Mouse (Mus musculus) skeletal muscle tissue, postnatal 0 days (tissue): ENCODE measurements around the gene Dicer1. TPM values are rescaled to one million over a fixed set of nuclear protein-coding genes. Genes with fewer than 3 reads are reported as not detected.

ENCODE experiments used
- polyA plus RNA-seq: library from polyadenylated mRNA; unstranded; fragments of >200 nt; fragmentation: Nextera tagmentation; extraction: Ambion mirVana; gene quantifications from 2 replicates; pipeline ENCODE4 v1.2.1, GENCODE M21; 2015

The Dicer1 gene
- 14.3 and 17.4 TPM in 2 replicates for polyA plus RNA-seq

DNA sequence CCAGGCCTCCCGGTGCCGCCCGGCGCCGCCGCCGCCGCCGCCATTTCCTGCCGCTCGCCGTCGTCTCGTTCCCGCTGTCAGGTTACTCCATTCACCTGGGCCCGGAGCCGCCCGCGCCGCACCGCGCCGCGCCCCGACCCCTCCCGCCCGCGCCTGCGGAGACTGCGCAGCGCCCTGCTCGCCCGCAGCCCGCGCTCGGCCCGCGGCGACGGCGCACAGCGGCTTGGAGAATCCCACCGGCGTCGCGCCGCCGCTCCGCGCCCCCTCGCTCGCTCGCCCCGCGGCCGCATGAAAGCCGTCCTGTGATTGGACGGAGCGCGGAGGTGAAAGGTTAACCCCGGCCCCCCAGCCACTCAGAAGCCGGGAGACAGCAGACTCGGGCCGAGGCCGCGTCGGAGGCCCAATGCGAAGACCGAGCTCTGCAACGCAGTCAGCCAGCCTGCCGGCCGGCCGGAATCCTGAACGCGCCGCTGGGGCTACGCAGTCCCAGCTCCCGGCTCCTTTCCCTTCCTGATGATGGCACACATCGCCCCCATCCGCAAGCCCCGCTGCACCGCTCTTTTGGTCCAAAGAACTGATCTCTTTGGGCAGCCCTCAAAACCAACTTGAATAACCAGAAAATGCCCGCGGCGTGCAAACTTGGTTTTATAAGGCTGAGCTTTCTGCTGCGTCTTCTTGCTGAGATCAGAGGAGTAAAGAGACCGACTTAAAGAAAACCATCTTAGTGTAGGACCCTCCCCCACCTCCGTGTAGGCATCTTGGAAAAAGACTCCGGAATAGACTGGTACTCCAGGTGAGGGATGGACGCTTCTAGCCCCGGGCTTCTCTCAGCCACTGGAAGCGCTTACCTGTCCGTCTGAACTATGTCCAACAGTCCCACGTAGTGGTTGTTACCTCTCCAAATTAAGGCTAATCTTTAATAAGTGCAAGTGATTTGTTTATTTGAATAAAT is at the start of gene Dicer1:
TSS of gene Dicer1 (minus strand) at position 139 of the 952 bp plus-strand sequence.

Other genes starting within 250 kb of the Dicer1 start
- 0.49 and 0.94 TPM in 2 replicates for gene Clmn, start 113.1 kb upstream of the Dicer1 start, polyA plus RNA-seq